Mouse (Mus musculus) limb, embryonic 11.5 days (tissue): Measurements from ENCODE around the gene Tiparp. TPM values are rescaled to one million over a fixed set of nuclear protein-coding genes. Genes with fewer than 3 reads are reported as not detected.

Experiments
- ATAC-seq: fragments of 200-750 bp; cut with Nextera tagmentation; 2 replicates; pipeline ENCODE4 v1.8.0; 2017; ENCODE audit warnings: low read depth; ENCODE audit not compliant: insufficient number of reproducible peaks, low FRiP score, low TSS enrichment
- DNase-seq: peaks from one replicate; pipeline ENCODE4 v3.0.0-alpha.2; 2015; ENCODE audit warnings: low spot score
- H3K27ac ChIP-seq: fragments of 300-500 bp; sonication (generic); replicated peaks from 2 replicates; pipeline ENCODE4 v1.5.1; 2014; ENCODE audit warnings: low read depth, mild to moderate bottlenecking, low read length
- H3K27me3 ChIP-seq: fragments of 300-500 bp; sonication (generic); 2 replicates; pipeline ENCODE4 v1.6.1; 2014; ENCODE audit warnings: mild to moderate bottlenecking, low read length, mixed read lengths; ENCODE audit not compliant: control insufficient read depth, insufficient read depth
- H3K36me3 ChIP-seq: fragments of 300-500 bp; sonication (generic); 2 replicates; pipeline ENCODE4 v1.6.1; 2014; ENCODE audit warnings: mild to moderate bottlenecking, low read length, moderate library complexity, mixed read lengths; ENCODE audit not compliant: control insufficient read depth, insufficient read depth
- H3K4me1 ChIP-seq: fragments of 300-500 bp; sonication (generic); 2 replicates; pipeline ENCODE4 v1.6.1; 2014; ENCODE audit warnings: low read length, mixed read lengths; ENCODE audit not compliant: control insufficient read depth, insufficient read depth
- H3K4me2 ChIP-seq: fragments of 300-500 bp; sonication (generic); 2 replicates; pipeline ENCODE4 v1.6.1; 2014; ENCODE audit warnings: low read depth, mild to moderate bottlenecking, moderate library complexity; ENCODE audit not compliant: severe bottlenecking
- H3K4me3 ChIP-seq: fragments of 300-500 bp; sonication (generic); 2 replicates; pipeline ENCODE4 v1.5.1; 2014; ENCODE audit warnings: low read depth, low read length
- H3K9ac ChIP-seq: fragments of 300-500 bp; sonication (generic); 2 replicates; pipeline ENCODE4 v1.6.1; 2014; ENCODE audit warnings: mild to moderate bottlenecking, low read length
- H3K9me3 ChIP-seq: fragments of 300-500 bp; sonication (generic); 2 replicates; pipeline ENCODE4 v1.6.1; 2016; ENCODE audit warnings: low read length; ENCODE audit not compliant: control insufficient read depth
- WGBS: fragments of 180-500 bp; shearing (Covaris S2); extraction: QIAGEN DNeasy Blood & Tissue Kit; methylation state at CpG from one replicate; pipeline ENCODE4 v1.1.7; 2014; 5-methylcytosine and 5-hydroxymethylcytosine counted together
- polyA plus RNA-seq: library from polyadenylated mRNA; unstranded; fragments of >200 nt; fragmentation: Nextera tagmentation; extraction: Ambion mirVana; gene quantifications from 2 replicates; pipeline ENCODE4 v1.2.1, GENCODE M21; 2014

Tiparp gene
- polyA plus RNA-seq, 1 experiment from 2014 or later: 44.3 TPM

GRCm38 (mm10) chr3:65489601-65490000, 38.6 kb upstream of the Tiparp start:
- 76% methylated on average over 6 of the region's 6 CpGs for WGBS
- no peak overlapping the region for H3K4me3 ChIP-seq

GRCm38 (mm10) chr3:65494291-65494763, 33.9 kb upstream of the Tiparp start:
- no peaks in the 10 kb centered on the region for H3K27me3 ChIP-seq
- H3K9me3 ChIP-seq: no peaks in the 10 kb centered on the region
- ATAC-seq (no peak), DNase-seq (no peak)
- no peaks in the 10 kb centered on the region for H3K4me1 ChIP-seq
- WGBS: 42% methylated on average over 9 of the region's 9 CpGs
- no peak overlapping the region for H3K9ac ChIP-seq
- H3K4me3 ChIP-seq: no peak overlapping the region
- no peak overlapping the region for H3K4me2 ChIP-seq
- H3K36me3 ChIP-seq: no peaks in the 10 kb centered on the region
- H3K27ac ChIP-seq: no peak overlapping the region

More at GRCm38 (mm10) chr3:65489601-65490000, 38.6 kb upstream of the Tiparp start:
- no peaks in the 10 kb centered on the region for H3K9me3 ChIP-seq
- no peaks in the 10 kb centered on the region for H3K36me3 ChIP-seq
- no peak for ATAC-seq
- H3K27me3 ChIP-seq: no peaks in the 10 kb centered on the region
- H3K4me2 ChIP-seq: no peak overlapping the region
- no peak overlapping the region for H3K27ac ChIP-seq
- H3K4me1 ChIP-seq: no peaks in the 10 kb centered on the region
- H3K9ac ChIP-seq: no peak overlapping the region
- DNase-seq: no peak

- Histone ChIP-seq H3K9me3 (no peaks in the 10 kb centered on the region), H3K4me2 (no peak overlapping the region), H3K9ac (no peak overlapping the region), H3K27me3 (no peaks in the 10 kb centered on the region), H3K36me3 (no peaks in the 10 kb centered on the region), H3K4me1 (no peaks in the 10 kb centered on the region), H3K27ac (no peak overlapping the region), H3K4me3 (no peak overlapping the region)
- no peak for ATAC-seq
- DNase-seq: no peak
- WGBS: 80% methylated on average over 2 of the region's 2 CpGs
These were observed 20.4 kb upstream of the Tiparp start for GRCm38 (mm10) chr3:65507766-65508165.

GRCm38 (mm10) chr3:65510588-65510987, 17.6 kb upstream of the Tiparp start:
- DNase-seq (no peak), ATAC-seq (no peak)
- H3K36me3 ChIP-seq: no peaks in the 10 kb centered on the region
- no peak overlapping the region for H3K27ac ChIP-seq
- H3K27me3 ChIP-seq: no peaks in the 10 kb centered on the region
- no peak overlapping the region for H3K4me2 ChIP-seq
- no peaks in the 10 kb centered on the region for H3K9me3 ChIP-seq
- H3K4me1 ChIP-seq: no peaks in the 10 kb centered on the region
- no peak overlapping the region for H3K9ac ChIP-seq
- 75% methylated on average over 2 of the region's 2 CpGs for WGBS
- H3K4me3 ChIP-seq: no peak overlapping the region

- H3K9me3 ChIP-seq: no peaks in the 10 kb centered on the region
- ATAC-seq: no peak
- DNase-seq: no peak
- WGBS: 86% methylated on average over 2 of the region's 2 CpGs
- no peaks in the 10 kb centered on the region for H3K36me3 ChIP-seq
- no peak overlapping the region for H3K27ac ChIP-seq
- H3K4me1 ChIP-seq: 0 out of 2 replicates have a peak, but pooled peaks cover 2% of the 10 kb centered on the region
- H3K4me3 ChIP-seq: no peak overlapping the region
- H3K9ac ChIP-seq: no peak overlapping the region
- H3K27me3 ChIP-seq: no peaks in the 10 kb centered on the region
- H3K4me2 ChIP-seq: no peak overlapping the region
These were observed 12.5 kb upstream of the Tiparp start for GRCm38 (mm10) chr3:65515751-65516150.

GRCm38 (mm10) chr3:65516526-65516925, 11.7 kb upstream of the Tiparp start:
- WGBS: 84% methylated on average over 1 of the region's 1 CpGs
- Histone ChIP-seq H3K4me2 (no peak overlapping the region), H3K9me3 (no peaks in the 10 kb centered on the region), H3K27me3 (no peaks in the 10 kb centered on the region), H3K4me1 (0 out of 2 replicates have a peak, but pooled peaks cover 2% of the 10 kb centered on the region), H3K36me3 (no peaks in the 10 kb centered on the region), H3K4me3 (no peak overlapping the region), H3K27ac (no peak overlapping the region), H3K9ac (no peak overlapping the region)
- DNase-seq (no peak), ATAC-seq (no peak)

- 40% methylated on average over 9 of the region's 9 CpGs for WGBS
- no peaks in the 10 kb centered on the region for H3K27me3 ChIP-seq
- H3K4me1 ChIP-seq: 0 out of 2 replicates have a peak, but pooled peaks cover 2% of the 10 kb centered on the region
- no peaks in the 10 kb centered on the region for H3K9me3 ChIP-seq
- DNase-seq (no peak), ATAC-seq (no peak)
- no peaks in the 10 kb centered on the region for H3K36me3 ChIP-seq
- no peak overlapping the region for H3K4me2 ChIP-seq
- no peak overlapping the region for H3K27ac ChIP-seq
- no peak overlapping the region for H3K4me3 ChIP-seq
- H3K9ac ChIP-seq: no peak overlapping the region
These were observed 11.1 kb upstream of the Tiparp start for GRCm38 (mm10) chr3:65517141-65517540.

- H3K4me2 ChIP-seq: no peak overlapping the region
These were observed 10.3 kb upstream of the Tiparp start for GRCm38 (mm10) chr3:65517747-65518527.

More at GRCm38 (mm10) chr3:65517747-65518527, 10.3 kb upstream of the Tiparp start:
- 66% methylated on average over 13 of the region's 13 CpGs for WGBS
- H3K36me3 ChIP-seq: no peaks in the 10 kb centered on the region
- H3K9me3 ChIP-seq: no peaks in the 10 kb centered on the region
- no peak overlapping the region for H3K27ac ChIP-seq
- H3K4me3 ChIP-seq: no peak overlapping the region
- H3K27me3 ChIP-seq: no peaks in the 10 kb centered on the region
- H3K4me1 ChIP-seq: 0 out of 2 replicates have a peak, but pooled peaks cover 2% of the 10 kb centered on the region
- ATAC-seq: no peak
- DNase-seq: no peak
- no peak overlapping the region for H3K9ac ChIP-seq
